Mouse (Mus musculus) stomach, postnatal 0 days (tissue): ENCODE results near the gene Tshz2.

Experiments used
- CTCF ChIP-seq: IDR thresholded peaks from 2 replicates; pipeline ENCODE4 v1.5.1; 2016; ENCODE audit warnings: antibody characterized with exemption, low read depth, mild to moderate bottlenecking, moderate library complexity
- EP300 ChIP-seq: optimal IDR thresholded peaks from 2 replicates; pipeline ENCODE3; 2016; ENCODE audit warnings: antibody characterized with exemption

DNA sequence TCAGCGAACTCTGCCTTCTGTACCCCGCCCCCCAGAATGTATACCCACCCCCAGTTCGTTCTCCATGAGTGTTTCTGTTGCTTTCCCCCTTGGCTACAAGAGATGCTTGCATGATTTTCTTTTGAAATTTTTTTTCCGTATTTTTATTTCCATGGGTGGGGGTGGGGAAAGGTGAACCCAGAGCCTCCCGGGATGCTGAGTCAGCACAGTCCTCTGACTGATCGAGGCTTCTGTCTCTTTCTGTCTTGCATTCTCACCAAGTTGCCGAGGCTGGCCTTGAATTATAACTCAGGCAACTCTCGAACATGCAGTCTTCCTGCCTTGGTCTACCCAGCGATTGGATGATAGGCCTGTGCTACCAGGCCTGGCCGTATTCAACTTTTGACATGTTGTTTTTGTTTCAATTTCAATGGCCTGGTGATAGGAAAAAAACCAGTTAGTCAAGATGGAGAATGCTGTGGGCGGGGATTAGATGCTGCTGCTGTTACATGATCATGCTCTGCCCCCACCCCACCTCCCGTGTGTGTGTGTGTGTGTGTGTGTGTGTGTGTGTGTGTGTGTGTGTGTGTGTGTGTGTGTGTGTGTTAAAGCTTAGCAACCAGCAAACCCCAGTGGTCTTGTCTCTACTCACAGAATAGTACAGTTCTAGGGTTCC lies 47.1 kb upstream of the Tshz2 start:
- TF ChIP-seq CTCF (no peak), EP300 (no peak)
